Mouse (Mus musculus): ENCODE data around the gene Celf2.

GRCm38 (mm10) chr2:6559581-6559980, 949.8 kb downstream of the Celf2 start:
- no peak for TF ChIP-seq CTCF (IDR thresholded peaks at IDR 0.05; ENCODE audit: control insufficient read depth, insufficient read depth, insufficient replicate concordance, low read depth, low read length)
- no peak for TF ChIP-seq POLR2A (IDR thresholded peaks at IDR 0.05; ENCODE audit: control insufficient read depth, low read depth, low read length)
